Mouse (Mus musculus): ENCODE data around the gene Tmem11. TPM values are rescaled to one million over a fixed set of nuclear protein-coding genes. Genes with fewer than 3 reads are reported as not detected.

Tmem11 gene
- polyA plus RNA-seq, 1 experiment: 1.8 TPM

DNA sequence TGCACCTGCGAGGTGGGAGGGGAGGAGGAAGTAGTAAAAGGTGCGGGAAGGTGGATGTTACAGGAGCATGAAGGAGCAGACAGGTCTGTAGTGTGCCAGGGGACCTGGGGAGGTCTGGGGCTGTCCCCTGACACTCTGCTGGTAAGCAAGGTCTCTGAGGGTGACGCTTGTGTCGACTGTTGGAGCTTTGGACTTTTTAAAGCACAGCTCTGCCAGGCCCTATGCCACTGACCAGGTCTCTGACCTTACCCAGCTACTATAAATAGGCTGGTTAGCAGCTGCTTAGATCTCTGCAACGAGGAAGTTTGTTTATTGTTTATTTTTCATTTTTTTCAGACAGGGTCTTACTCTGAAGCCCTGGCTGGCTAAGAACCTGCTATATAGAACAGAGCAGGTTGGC lies 33.7 kb downstream of the Tmem11 start:
- no peaks in the 10 kb centered on the region for H3K9me3 ChIP-seq (ENCODE audit: control insufficient read depth, low read length)
- TF ChIP-seq TAL1 (IDR thresholded peaks at IDR 0.05; ENCODE audit: low read length) (no peak), GATA1 (IDR thresholded peaks at IDR 0.05; ENCODE audit: low read length) (no peak)
- H3K4me1 ChIP-seq (ENCODE audit: control insufficient read depth): no peaks in the 10 kb centered on the region
- H3K36me3 ChIP-seq (ENCODE audit: control insufficient read depth): peaks cover 60% of the 10 kb centered on the region
- H3K4me3 ChIP-seq (replicated peaks): no peak overlapping the region
- H3K27me3 ChIP-seq (ENCODE audit: control insufficient read depth): no peaks in the 10 kb centered on the region

- H3K9me3 ChIP-seq (ENCODE audit: control insufficient read depth, low read length): no peaks in the 10 kb centered on the region
- peaks cover 47% of the 10 kb centered on the region for H3K36me3 ChIP-seq (ENCODE audit: control insufficient read depth)
- H3K4me1 ChIP-seq (ENCODE audit: control insufficient read depth): peaks cover 3% of the 10 kb centered on the region; the same call in 1 of the 2 replicates
- no peaks in the 10 kb centered on the region for H3K27me3 ChIP-seq (ENCODE audit: control insufficient read depth)
- no peak for TF ChIP-seq TAL1 (IDR thresholded peaks at IDR 0.05; ENCODE audit: low read length)
- TF ChIP-seq GATA1 (IDR thresholded peaks at IDR 0.05; ENCODE audit: low read length): no peak
- H3K4me3 ChIP-seq (replicated peaks): no peak overlapping the region
These were observed 35.7 kb downstream of the Tmem11 start for GRCm38 (mm10) chr11:60843412-60843811.

GRCm38 (mm10) chr11:60841467-60842200 lies 37.4 kb downstream of the Tmem11 start:
- TF ChIP-seq TAL1 (IDR thresholded peaks at IDR 0.05; ENCODE audit: low read length): no peak; the same call in 2 of the 3 replicates
- no peak for TF ChIP-seq GATA1 (IDR thresholded peaks at IDR 0.05; ENCODE audit: low read length)
- Histone ChIP-seq H3K4me1 (ENCODE audit: control insufficient read depth) (peaks cover 3% of the 10 kb centered on the region; the same call in 1 of the 2 replicates), H3K4me3 (replicated peaks) (no peak overlapping the region), H3K27me3 (ENCODE audit: control insufficient read depth) (no peaks in the 10 kb centered on the region), H3K36me3 (ENCODE audit: control insufficient read depth) (peaks cover 42% of the 10 kb centered on the region), H3K9me3 (ENCODE audit: control insufficient read depth, low read length) (no peaks in the 10 kb centered on the region)

GRCm38 (mm10) chr11:60837644-60838406 lies 41.2 kb downstream of the Tmem11 start:
- peaks cover 8% of the 10 kb centered on the region for H3K4me1 ChIP-seq (ENCODE audit: control insufficient read depth)
- H3K9me3 ChIP-seq (ENCODE audit: control insufficient read depth, low read length): no peaks in the 10 kb centered on the region
- H3K27me3 ChIP-seq (ENCODE audit: control insufficient read depth): no peaks in the 10 kb centered on the region
- H3K4me3 ChIP-seq (replicated peaks): no peak overlapping the region
- H3K36me3 ChIP-seq (ENCODE audit: control insufficient read depth): peaks cover 21% of the 10 kb centered on the region
- TF ChIP-seq GATA1 (IDR thresholded peaks at IDR 0.05; ENCODE audit: low read length) (no peak), TAL1 (IDR thresholded peaks at IDR 0.05; ENCODE audit: low read length) (no peak)

DNA sequence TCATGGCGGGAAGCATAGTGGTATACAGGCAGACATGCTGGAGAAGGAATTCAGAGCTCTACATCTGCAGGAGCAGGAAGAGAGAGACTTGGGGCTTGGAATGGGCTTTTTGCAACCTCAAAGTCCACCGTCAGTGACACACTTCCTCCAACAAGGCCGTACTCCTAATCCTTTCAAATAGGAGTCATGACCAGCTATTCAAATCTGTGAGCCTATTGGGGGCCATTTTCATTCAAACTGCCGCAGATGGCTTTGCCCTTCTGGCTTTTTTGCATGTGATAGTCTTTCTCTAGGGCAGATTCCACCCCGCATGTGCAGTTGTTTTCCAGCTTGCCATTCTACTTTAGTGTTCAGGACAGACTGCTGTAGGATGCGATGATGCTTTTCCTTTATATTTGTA lies 42.2 kb downstream of the Tmem11 start:
- Histone ChIP-seq H3K4me3 (replicated peaks) (no peak overlapping the region), H3K4me1 (ENCODE audit: control insufficient read depth) (peaks cover 12% of the 10 kb centered on the region), H3K36me3 (ENCODE audit: control insufficient read depth) (peaks cover 23% of the 10 kb centered on the region), H3K27me3 (ENCODE audit: control insufficient read depth) (no peaks in the 10 kb centered on the region), H3K9me3 (ENCODE audit: control insufficient read depth, low read length) (no peaks in the 10 kb centered on the region)
- TF ChIP-seq TAL1 (IDR thresholded peaks at IDR 0.05; ENCODE audit: low read length) (no peak), GATA1 (IDR thresholded peaks at IDR 0.05; ENCODE audit: low read length) (no peak)

GRCm38 (mm10) chr11:60830433-60831052 lies 48.5 kb downstream of the Tmem11 start, which contains the start of gene Dhrs7b:
Dhrs7b (plus strand) TSS chr11:60830631.
- H3K36me3 ChIP-seq (ENCODE audit: control insufficient read depth): peaks cover 13% of the 10 kb centered on the region
- no peaks in the 10 kb centered on the region for H3K9me3 ChIP-seq (ENCODE audit: control insufficient read depth, low read length)
- H3K4me1 ChIP-seq (ENCODE audit: control insufficient read depth): peaks cover 31% of the 10 kb centered on the region
- TF ChIP-seq GATA1 (IDR thresholded peaks at IDR 0.05; ENCODE audit: low read length): no peak
- H3K27me3 ChIP-seq (ENCODE audit: control insufficient read depth): no peaks in the 10 kb centered on the region
- peak within 1 kb of the TSS; percentile 83 for H3K4me3 ChIP-seq (replicated peaks)

DNA sequence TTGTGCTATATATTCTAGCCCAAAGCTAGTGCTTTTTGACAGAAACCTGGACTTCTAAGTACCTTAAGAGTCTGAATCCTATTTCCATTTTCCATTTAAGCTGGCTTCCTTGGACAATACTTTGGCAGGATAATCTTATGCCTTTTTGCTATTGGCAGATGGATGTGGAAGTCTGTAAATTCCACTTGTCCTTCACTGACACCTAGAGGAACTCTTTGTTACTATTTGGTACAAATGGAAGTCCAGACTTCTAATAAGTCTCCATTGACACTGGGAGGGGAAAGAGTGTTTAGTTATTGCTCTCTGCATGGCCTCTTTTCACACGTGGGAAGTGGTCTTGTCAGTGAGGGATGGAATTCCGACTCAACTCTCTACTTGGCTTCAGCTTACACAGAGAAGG lies 50.2 kb downstream of the Tmem11 start:
- Histone ChIP-seq H3K9me3 (ENCODE audit: control insufficient read depth, low read length) (no peaks in the 10 kb centered on the region), H3K36me3 (ENCODE audit: control insufficient read depth) (peaks cover 6% of the 10 kb centered on the region), H3K4me3 (replicated peaks) (no peak overlapping the region), H3K4me1 (ENCODE audit: control insufficient read depth) (peaks cover 25% of the 10 kb centered on the region), H3K27me3 (ENCODE audit: control insufficient read depth) (no peaks in the 10 kb centered on the region)
- TF ChIP-seq GATA1 (IDR thresholded peaks at IDR 0.05; ENCODE audit: low read length) (no peak), TAL1 (IDR thresholded peaks at IDR 0.05; ENCODE audit: low read length) (no peak)

DNA sequence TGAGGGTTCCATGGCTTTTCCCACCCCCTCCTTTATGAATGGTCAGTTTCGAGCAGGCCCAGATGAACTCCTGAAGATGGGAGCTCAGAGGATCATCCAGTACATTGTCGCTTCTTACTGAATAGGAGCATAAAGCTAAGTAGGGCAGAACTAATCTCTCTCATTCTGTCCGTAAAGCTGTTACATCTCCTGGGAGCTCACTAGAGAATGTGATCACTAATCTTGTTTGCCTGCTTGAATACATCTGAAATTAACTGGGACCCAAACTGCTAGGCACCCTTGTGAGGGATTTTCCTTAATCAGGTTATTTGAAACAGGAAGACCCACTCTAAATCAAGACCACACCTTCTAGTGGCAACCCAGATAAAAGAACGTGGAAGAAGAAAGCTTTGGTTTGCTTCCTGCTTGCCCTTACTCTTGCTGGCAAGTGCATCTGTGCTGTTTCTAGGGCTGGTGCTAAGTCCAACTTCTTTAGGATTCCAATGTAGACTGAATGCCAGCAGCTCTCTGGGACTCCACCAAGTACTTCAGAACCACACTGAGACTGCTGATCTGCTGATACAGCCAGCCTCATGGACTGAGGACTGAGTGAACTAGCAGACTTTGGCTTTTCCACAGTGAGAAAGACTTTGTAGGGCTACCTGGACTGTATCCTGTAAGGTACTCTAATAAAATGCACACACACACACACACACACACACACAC lies 51.7 kb downstream of the Tmem11 start:
- Histone ChIP-seq H3K4me1 (ENCODE audit: control insufficient read depth) (peaks cover 25% of the 10 kb centered on the region), H3K4me3 (replicated peaks) (no peak overlapping the region), H3K27me3 (ENCODE audit: control insufficient read depth) (no peaks in the 10 kb centered on the region), H3K36me3 (ENCODE audit: control insufficient read depth) (peaks cover 5% of the 10 kb centered on the region), H3K9me3 (ENCODE audit: control insufficient read depth, low read length) (no peaks in the 10 kb centered on the region)
- TF ChIP-seq GATA1 (IDR thresholded peaks at IDR 0.05; ENCODE audit: low read length) (no peak), TAL1 (IDR thresholded peaks at IDR 0.05; ENCODE audit: low read length) (no peak)
